Mouse (Mus musculus) heart, adult 8-10 months (tissue): Measurements from ENCODE around the gene Cdx4. TPM values are rescaled to one million over a fixed set of nuclear protein-coding genes. Genes with fewer than 3 reads are reported as not detected.

ENCODE experiments used
- DNase-seq: peaks from one replicate; pipeline ENCODE4 v3.0.0; 2022; ENCODE audit warnings: low spot score
- total RNA-seq, 4 experiments: library from RNA; stranded (reverse); gene quantifications; 2 replicates each; pipeline ENCODE4 v1.2.4; 2022

The Cdx4 gene
- not detected for total RNA-seq

DNA sequence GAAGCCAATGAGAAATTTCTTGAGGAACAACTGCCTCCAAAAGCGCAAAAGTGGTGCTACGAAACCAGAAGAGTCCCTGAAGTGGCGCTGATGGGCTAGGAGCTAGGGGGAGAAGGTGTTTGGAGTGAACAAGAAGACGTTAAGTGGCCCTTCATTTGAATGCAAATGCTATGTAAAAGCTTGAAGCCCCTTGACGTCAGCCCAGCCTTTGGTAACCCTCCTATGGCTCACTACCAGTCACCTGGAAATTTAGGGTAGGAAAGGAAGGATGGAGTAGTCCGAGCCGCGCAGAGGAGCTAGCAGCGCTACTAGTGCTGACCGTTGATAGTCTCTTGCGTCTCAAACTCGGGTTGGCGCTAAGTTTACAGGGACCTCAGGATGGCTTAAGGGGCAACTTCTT is at the start of gene Cdx4:
Gene Cdx4, plus strand, starts transcription at position 253 of the 400 bp plus-strand sequence.
- no peak for DNase-seq

DNA sequence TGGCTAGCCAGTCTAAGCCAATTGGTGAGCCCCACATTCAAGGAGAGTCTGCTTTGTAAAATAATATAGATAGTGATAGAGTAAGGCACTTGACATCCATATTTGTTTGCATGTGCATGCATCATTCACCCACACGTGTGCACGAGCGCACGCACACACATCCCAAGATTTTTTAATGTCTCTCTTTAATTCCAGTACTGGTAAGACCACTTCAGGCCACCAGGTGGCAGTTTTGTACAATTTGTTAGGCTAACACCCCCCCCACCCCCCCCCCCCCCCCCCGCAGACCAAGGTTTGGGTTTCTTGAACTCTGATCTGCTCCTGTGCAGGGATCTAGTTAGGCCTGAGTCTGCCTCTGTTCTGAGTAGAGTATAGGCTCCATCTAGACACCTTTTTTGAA is 46.9 kb upstream of the Cdx4 start:
- peak; percentile 0 for DNase-seq

DNA sequence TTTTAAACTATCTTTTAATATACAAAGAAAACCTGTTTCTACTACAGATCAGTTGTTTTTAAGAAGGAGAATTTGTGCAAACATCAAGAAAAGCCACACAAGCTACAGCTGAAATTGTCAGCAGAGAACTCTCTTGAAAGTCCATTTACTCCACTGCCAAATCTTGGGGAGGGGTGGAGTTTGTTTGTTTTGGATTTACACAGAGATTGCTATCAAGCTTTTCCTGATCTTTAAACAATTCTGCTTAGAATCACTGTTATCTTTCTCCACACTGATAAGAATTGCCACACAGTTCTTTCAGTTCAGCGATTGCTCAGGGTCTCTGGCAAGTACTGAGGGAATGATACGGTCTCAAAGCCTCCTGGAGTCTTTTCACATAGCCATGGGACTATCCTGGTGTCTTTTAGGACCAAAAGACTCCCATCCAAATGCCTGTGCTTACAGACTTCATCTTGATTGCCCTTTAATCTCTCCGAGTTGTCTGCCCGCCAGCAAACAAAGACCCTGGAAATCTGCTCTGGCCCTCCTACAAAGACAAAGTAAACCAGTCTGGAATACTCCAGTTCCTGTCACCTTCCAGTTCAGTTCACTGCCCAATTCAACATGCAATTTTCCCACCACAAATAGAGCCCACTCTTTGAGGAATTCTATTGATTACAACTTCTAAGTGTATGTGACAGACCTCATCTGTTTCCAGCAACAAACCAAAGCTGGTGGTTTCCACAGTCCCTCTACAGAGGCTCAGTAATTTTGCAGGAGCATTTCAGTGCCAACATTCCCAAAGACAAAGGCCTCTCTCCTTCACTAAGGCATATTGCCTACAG is 34.1 kb upstream of the Cdx4 start:
- DNase-seq: no peak

DNA sequence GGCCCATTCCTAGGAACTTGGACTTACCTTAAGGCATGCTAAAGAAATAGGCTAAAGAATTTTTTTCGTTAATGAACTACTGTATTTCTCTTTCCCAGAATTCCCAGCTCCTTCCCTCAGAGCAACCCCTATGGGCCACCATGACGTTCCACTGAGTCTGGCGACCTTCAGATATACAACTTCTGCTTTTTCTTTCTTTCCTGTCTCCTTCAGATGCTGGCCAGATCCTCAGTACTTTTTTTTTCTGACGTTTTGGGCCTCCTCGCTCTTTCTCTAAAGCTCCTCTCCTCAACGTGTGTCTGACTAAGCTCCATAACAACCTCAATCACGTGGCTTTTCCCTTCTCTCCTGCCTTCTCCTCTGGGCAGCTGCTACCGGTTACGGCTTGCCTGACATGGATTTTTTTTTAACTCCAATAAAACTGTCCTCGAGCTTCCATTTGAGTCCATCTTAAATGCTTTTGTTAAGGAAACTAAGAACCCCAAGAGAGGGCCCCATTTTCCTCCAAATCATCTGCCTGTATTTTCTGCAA is 33.3 kb upstream of the Cdx4 start:
- DNase-seq: no peak

DNA sequence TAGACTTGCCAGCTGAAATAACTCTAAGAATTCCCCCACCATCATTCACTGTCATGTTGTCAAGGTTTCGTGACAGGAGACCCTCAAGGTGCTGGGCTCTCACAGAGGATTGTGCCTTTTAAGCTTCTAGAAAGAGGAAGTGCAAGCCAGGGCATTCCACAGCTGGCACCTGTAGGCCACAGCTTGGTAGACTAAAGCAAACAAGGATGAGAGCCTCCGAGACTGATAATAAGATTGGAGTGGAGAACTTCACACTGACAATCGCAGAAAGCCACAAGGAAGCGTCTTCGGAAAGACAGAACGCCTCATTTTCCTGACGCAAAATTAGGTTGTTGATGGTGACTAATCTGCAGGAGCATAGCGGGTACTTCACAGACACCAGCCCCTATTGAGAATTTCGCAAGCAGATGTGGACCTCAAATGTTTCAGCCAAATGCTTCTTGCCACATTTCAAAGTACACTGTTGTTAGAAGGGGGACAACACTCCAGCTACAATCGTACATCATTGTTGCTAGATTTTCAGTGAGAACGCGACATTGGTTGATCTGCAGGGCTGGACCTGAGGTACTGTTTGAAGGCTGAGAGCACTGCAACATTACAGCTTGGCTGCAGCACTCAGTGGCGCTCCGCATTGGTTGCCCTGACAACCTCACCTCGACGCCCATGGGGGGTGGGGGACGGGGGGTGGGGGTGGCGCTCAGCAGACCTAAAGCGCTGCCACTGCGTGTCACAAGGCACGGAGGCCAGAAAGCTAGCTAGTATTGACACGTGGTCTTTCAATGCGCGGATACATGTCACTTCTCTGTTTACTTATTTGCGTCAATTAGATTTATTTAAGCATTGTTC is 32.5 kb upstream of the Cdx4 start:
- no peak for DNase-seq

DNA sequence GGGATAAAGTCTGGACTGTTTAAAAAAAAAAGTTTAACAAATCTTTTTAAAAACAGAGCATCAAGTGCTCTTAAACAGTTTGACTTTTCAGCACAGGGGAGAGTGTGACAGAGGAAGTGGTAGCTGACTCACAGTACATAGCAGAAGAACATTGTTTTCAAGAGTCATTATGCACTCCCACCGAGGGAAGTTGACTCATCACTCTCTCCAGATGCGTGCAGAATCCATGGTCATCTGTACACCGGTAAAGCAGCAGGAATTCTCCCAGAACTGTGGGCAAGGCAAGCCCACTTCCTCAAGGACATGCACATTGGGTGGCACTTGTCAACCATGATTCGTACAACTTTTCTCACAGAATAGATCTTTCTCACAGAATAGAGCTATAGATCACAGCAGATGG is 22.3 kb upstream of the Cdx4 start:
- no peak for DNase-seq

DNA sequence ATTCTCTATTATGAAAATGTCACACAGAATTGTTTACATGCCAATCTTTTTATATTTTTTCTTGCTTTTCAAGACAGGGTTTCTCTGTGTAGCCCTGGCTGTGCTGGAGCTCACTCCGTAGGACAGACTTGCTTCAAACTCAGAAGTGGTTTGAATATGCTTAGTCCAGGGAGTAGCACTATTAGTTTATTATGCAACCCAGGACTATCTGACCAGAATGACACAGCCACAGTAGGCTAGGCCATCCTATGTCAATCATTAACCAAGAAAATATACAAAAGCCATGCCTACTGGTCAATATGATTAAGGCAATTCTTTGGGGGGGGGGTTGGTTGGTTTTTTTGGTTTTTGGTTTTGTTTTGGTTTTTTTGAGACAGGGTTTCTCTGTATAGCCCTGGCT is 12.9 kb upstream of the Cdx4 start:
- DNase-seq: no peak

DNA sequence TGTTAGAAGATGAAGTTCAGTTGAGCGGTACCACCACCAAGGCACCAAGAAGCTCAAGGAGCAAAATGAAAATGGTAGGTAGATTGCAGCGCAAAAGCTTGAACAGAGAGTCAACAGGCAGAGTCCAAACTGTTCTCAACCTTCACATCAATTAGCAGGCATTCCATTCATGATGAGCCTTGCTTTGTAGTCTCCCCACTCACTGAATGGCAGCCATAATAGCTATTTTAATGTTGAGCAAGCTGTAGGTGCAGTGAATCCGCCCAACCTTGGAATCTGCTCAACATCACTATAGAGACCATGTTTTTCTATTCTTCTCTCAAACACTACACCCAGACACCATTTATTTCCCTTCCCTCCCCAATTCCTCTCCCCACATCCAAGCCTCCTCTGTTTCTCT is 9.5 kb upstream of the Cdx4 start:
- DNase-seq: no peak

DNA sequence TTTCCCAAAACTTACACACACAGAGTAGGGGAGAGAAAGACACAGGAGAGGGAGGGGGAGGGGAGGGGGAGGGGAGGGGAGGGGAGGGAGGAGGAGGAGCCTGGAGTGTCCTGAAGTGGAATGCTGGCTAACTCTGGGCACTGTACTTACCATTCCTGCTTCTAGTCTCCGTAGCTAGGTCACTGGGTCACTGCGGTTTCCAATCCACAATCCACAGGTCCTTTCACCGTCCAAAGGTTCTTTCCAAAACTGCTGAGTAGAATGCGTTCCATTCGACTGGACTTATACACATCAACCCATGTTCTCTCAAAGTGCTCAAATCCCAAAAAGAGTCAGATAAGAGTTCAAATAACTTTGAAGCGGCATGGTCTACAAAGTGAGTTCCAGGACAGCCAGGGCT is 7.1 kb upstream of the Cdx4 start:
- DNase-seq: no peak

DNA sequence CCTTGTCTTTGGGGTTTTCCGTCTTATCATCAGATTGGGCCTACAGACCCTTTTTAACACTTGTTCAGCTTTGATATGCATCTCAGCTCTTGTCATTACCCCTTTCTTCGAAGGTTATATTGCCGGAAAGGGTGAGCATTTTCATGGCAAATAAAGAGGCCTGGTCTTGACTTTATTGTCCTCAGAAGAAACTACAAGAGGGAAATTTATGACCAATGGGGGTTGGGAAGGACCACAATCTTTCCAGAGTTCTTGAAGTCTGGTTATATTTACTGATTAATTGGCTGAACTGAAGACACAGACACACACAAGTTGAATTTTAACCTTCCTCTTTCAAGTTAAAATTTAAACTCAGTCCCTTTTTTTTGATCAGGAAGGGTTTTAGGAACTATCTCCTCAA is 4.7 kb downstream of the Cdx4 start:
- no peak for DNase-seq

DNA sequence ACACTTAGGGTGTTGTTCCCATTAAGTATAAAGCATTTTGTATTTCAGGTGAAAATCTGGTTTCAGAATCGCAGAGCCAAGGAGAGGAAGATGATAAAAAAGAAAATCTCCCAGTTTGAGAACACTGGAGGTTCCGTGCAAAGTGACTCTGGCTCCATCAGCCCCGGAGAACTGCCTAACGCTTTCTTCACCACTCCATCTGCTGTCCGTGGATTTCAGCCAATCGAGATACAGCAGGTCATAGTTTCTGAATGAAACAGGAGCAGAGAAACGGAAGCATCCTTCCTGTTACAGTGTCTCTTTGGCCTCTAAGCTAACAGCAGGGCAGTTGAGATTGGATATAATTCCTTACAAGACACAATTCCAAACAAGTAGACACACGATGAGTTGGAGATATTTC is 8.2 kb downstream of the Cdx4 start:
- no peak for DNase-seq

DNA sequence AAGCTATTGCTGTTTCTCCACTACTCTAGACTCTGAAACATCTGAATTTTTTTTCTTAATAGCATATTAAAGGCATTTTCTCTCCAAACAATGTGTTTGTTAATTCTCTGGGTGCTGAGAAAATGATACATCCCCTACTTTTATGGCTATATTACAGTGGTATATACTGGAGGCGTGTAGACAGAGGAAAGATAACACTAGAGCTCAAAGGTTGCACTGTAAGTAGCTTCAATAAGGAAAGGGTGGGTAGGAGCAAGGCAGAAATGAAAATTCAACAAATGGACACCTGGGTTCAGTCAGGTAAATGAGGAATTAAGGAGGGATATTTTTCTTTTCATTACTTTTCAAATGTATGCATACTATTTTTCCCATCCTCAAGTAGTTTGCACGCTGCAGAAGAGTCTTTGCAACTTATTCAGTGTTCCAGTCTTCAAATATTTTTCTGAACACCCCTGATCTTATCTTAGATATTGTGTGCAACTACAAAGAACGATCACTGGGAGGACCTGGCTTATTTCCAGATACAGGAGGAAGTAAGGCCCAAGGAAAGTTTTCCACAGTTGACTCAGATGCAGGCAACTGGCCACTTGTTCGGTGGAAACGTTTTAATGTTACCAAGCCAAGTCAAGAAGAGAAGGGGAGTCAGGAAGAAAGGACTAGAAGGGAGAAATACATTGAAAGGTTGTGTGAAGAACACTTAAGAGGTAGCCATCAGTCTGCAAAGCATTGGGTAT is 10.1 kb downstream of the Cdx4 start:
- DNase-seq: no peak

DNA sequence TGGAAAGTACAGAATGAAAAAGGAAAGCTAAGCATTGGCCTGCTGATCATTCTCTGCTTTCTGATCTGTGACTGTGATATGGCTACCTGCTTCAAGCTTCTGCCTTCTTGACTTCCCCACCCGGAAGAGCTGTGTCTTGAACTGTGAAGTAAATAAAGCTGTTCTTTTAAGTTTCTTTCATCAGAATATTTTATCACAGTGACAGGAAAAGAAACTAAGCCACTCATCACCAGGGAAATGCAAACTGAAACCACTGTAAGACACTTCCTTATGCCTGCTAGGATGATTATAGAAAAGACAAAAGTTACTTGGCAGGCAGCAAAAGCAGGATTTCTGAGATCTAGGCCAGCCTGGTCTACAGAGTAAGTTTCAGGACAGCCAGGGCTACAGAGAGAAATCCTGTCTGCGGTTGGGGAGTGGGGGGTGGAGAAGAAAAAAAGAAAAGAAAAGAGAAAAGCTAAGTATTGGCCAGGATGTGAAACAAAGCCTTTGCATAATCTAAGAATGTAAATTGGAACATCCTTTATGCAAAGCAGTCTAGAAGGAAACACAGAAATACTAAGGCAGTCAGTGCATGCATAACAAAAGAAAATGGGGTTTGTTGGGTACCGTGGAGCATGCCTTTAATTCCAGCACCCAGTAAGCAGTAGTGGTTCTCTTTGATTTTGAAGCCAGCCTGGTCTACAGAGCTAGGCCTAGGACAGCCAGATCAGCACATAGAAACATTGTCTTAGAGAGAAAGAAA is 20.3 kb downstream of the Cdx4 start:
- DNase-seq: no peak

DNA sequence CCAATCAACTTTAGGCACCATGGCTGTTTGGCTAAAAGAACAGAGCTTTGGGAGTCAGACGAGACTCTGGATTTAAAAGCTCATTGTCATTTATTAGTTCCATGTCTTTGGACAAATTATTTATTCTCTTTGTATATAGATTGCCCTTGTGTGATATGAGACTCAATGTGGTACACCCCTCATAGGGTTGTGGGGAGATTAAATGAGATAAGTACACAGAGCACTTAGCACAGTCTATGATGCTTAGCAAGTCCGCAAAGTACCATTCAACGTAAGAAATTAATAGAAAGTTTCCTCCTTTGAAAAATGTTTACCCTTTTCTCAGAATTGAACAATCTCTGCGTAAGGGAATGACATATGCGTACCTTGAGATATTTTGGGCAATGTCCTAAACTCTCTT is 34.6 kb downstream of the Cdx4 start:
- no peak for DNase-seq

DNA sequence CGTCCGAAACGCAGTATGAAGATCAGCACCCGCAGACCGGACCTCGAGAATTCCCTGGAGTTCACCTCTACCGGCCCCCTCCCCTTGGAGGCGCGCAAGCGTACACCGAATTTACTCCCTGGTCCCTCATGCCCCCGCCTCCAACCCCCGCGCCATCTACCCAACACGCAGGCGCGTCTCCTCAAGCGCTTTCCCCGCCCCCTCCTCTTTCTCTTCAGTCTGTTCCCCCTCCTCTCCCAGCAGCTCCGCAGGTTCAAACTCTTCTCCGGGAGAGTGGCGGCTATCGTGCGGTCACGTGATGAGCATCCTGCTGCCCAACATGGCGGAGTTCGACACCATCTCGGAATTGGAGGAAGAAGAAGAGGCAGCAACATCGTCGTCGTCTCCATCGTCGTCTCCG is 35.1 kb downstream of the Cdx4 start, which contains the start of gene Chic1:
Gene Chic1, plus strand, starts transcription at position 190 of the 400 bp plus-strand sequence.
- peak; percentile 31 for DNase-seq

DNA sequence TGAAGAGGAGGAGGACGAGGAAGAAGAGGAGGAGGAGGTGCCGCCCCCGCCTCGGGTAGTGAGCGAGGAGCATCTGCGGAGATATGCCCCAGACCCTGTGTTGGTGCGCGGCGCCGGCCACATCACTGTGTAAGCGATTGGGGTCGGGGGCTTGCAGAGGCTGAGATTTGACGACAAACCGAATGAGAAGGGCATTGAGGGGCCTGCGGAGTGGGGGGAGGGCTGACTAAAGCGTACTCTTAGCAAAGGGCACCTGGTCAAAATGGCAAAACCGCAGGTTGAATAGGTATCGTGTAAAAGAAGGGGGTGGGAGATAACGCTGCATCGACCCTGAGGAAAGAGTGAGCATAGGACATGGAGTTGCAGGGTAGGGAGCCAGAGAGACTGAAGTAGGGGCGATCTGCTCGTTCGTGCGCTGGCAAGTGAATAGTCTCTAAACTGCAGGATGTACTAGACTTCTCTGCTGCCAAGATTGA is 35.6 kb downstream of the Cdx4 start:
- no peak for DNase-seq

DNA sequence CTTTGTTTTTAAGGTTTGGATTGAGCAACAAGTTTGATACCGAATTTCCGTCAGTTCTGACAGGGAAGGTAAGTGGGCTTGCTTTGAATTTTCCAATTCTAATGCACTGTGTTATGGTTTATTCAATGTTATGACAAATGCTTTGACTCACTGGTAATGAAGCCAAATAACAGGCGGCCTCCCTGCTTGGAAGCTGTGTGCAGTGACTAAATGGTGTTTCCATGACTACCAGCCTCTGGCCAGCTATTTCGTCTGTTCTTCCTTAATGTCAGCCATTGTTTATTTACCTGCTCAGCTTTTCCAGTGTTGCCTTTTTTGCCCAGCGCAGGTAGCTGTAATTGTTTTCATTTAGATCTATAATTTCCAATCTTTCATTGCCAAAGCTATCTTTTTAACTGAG is 45.0 kb downstream of the Cdx4 start:
- no peak for DNase-seq

DNA sequence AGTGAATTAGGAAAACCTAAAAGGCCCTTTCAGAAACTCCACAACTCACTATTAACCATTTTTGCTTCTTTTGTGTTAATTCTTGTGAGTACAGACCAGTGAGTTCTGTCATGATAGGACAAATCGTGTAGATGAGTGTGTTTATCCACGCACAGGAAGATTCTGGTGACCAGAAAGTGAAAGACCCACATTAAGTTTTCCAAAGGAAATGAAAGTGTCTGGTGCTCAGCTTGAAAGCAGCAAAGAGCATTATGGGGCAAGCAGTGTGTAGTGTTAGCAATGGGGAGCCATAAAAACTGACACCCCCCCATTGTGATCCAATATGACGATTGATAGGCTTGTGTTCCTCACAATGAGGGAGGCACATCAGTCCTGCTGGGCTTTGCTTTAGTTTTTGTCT is 47.5 kb downstream of the Cdx4 start:
- DNase-seq: no peak

DNA sequence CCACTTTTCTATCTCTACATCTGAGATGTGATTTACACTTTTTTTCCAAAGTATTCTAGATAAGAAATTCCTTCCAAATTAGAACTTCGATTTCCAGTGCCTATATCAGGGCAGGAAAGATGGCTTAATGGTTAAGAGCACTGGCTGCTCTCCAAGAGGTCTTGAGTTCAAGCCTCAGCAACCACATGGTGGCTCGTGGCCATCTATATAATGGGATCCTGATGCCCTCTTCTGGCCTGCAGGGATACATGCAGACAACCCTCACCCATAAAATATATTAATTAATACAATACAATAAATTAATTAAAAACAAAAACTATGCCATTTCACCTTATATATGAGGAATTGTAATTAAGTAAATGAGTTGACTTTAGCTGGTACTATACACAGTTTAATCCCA is 50.0 kb downstream of the Cdx4 start:
- no peak for DNase-seq

DNA sequence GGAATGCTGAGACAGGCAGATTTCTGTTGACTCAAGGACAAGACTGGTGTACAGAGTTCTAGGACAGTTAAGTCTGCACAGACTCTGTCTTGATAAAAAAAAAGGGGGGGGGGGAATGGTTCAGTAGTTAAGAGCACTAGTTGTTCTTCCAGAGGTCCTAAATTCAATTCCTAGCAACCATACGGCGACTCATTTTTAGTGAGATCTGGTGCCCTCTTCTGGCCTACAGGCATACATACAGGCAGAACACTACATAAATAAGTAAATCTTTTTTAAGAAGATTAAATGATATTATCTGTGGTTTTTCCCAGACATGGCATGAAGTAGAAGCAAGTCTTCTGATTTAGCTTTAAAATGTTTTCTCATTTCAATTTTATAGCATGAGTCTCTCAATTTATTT is 50.4 kb downstream of the Cdx4 start:
- no peak for DNase-seq

DNA sequence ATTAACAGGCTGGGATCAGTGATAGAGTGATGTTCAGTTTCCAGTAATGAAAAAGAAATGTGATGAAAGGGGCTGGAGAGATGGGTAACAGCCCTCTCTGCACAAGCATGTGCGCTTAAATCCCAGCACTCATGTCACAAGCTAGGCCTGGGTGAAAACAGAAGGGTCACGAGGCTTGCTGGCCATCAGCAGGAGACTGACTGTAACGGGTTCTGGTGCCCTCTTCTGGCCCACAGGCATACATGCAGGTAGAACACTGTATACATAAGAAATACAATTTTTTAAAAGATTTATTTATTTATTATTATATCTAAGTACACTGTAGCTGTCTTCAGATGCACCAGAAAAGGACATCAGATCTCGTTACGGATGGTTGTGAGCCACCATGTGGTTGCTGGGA is 53.1 kb downstream of the Cdx4 start:
- no peak for DNase-seq
